Mouse (Mus musculus) intestine, embryonic 16.5 days (tissue): ENCODE measurements at regions not wholly inside any gene's neighbourhood (a gene's known extent, or its start where the extent isn't known, plus 50 kb on each side); places are given as distances from the start of the nearest gene placed in this dataset.

Experiments used
- ATAC-seq: fragments of 200-750 bp; cut with Nextera tagmentation; 2 replicates; pipeline ENCODE4 v1.8.0; 2017; ENCODE audit warnings: moderate TSS enrichment, moderate library complexity
- H3K27ac ChIP-seq: fragments of 300-500 bp; sonication (generic); 2 replicates; pipeline ENCODE4 v1.5.1; 2014; ENCODE audit warnings: mild to moderate bottlenecking, low read length
- H3K27me3 ChIP-seq: fragments of 300-500 bp; sonication (generic); replicated peaks from 2 replicates; pipeline ENCODE4 v1.6.1; 2014; ENCODE audit warnings: low read length, control low read depth, mixed read lengths; ENCODE audit not compliant: control insufficient read depth, insufficient read depth
- H3K36me3 ChIP-seq: fragments of 300-500 bp; sonication (generic); 2 replicates; pipeline ENCODE4 v1.6.1; 2014; ENCODE audit warnings: low read length, control low read depth; ENCODE audit not compliant: control insufficient read depth, insufficient read depth
- H3K4me1 ChIP-seq: fragments of 300-500 bp; sonication (generic); 2 replicates; pipeline ENCODE4 v1.6.1; 2014; ENCODE audit warnings: low read length, control low read depth, mixed read lengths; ENCODE audit not compliant: control insufficient read depth, insufficient read depth
- H3K4me2 ChIP-seq: fragments of 300-500 bp; sonication (generic); 2 replicates; pipeline ENCODE4 v1.6.1; 2014; ENCODE audit warnings: low read depth, low read length, control low read depth
- H3K4me3 ChIP-seq: fragments of 300-500 bp; sonication (generic); 2 replicates; pipeline ENCODE4 v1.5.1; 2014; ENCODE audit warnings: mild to moderate bottlenecking, low read length
- H3K9ac ChIP-seq: fragments of 300-500 bp; sonication (generic); 2 replicates; pipeline ENCODE4 v1.6.1; 2014; ENCODE audit warnings: low read depth, low read length
- H3K9me3 ChIP-seq: fragments of 300-500 bp; sonication (generic); 2 replicates; pipeline ENCODE4 v1.6.1; 2016; ENCODE audit warnings: low read length, control low read depth; ENCODE audit not compliant: control insufficient read depth
- WGBS: fragments of 180-500 bp; shearing (Covaris S2); extraction: QIAGEN DNeasy Blood & Tissue Kit; methylation state at CpG from one replicate; pipeline ENCODE4 v1.1.7; 2014; 5-methylcytosine and 5-hydroxymethylcytosine counted together

DNA sequence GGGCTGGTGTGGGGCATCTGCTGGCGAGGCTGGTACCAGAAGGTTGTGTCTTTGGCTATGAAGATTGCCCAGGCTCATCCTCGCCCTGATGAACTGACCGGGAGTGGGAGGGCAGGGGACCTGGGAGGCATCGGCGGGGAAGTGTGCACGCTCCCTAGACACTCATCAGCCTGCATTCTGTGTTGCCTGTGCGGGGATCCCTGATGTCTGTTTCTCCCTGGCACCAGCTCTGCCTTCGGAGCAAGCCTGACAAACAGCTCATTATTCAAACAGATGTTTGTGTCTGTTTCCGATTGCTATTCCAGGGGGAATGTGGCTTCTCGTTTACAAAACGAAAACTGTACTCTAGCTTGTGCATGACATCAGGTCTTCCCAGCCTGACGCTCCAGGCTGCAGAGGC is 412.3 kb downstream of the Cdh26 start:
- Histone ChIP-seq H3K27ac (no peak overlapping the region), H3K27me3 (no peaks in the 10 kb centered on the region), H3K36me3 (no peaks in the 10 kb centered on the region), H3K4me1 (no peaks in the 10 kb centered on the region), H3K4me3 (no peak overlapping the region), H3K9me3 (no peaks in the 10 kb centered on the region), H3K4me2 (no peak overlapping the region), H3K9ac (no peak overlapping the region)
- WGBS = 59% methylated on average over 12 of the region's 12 CpGs
- ATAC-seq = no peak

DNA sequence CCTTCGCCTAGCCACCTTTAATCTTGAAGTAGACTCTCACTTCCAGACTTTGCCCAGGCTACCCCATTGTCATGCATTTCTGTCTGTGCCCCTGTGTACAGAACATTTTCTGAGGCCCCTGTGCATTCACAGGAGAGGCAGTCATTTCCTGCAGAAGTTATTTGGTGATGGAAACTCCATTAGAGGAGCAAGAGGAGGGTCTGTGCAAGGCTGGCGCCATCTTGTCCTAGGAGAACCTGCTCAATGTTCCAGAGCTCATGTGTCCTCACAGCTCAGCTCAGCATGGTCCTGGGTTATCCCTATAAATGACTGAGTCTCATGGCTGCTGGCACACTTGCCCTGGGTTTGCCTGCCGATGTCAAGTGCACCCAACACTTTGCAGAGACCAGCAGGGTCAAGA is 413.1 kb downstream of the Cdh26 start:
- Histone ChIP-seq H3K27me3 (no peaks in the 10 kb centered on the region), H3K9me3 (no peaks in the 10 kb centered on the region), H3K4me1 (no peaks in the 10 kb centered on the region), H3K36me3 (no peaks in the 10 kb centered on the region), H3K4me2 (no peak overlapping the region), H3K27ac (no peak overlapping the region), H3K9ac (no peak overlapping the region), H3K4me3 (no peak overlapping the region)
- WGBS = 90% methylated on average over 3 of the region's 3 CpGs
- ATAC-seq = no peak

DNA sequence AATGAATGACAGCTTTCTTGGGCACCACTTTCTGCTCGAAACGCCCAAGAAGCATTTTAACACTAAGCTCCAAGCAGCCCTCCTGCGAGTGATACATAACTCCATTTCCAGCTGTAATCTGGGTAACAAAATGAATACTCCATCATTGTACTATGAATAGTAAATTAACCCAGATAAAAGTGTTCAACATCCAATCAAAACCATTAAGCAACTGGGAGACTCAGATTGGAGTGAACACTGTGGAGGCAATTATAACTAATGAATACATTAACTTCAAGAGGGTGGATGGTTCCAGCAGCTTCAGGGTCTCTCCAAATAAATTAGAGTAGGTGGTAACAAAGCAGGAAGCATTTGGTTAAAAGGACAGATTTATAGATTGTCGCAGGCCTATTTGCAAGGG is 414.2 kb downstream of the Cdh26 start:
- Histone ChIP-seq H3K4me2 (no peak overlapping the region), H3K27ac (no peak overlapping the region), H3K4me1 (no peaks in the 10 kb centered on the region), H3K9ac (no peak overlapping the region), H3K4me3 (no peak overlapping the region), H3K27me3 (no peaks in the 10 kb centered on the region), H3K9me3 (no peaks in the 10 kb centered on the region), H3K36me3 (no peaks in the 10 kb centered on the region)
- 85% methylated on average over 4 of the region's 4 CpGs for WGBS
- no peak for ATAC-seq

DNA sequence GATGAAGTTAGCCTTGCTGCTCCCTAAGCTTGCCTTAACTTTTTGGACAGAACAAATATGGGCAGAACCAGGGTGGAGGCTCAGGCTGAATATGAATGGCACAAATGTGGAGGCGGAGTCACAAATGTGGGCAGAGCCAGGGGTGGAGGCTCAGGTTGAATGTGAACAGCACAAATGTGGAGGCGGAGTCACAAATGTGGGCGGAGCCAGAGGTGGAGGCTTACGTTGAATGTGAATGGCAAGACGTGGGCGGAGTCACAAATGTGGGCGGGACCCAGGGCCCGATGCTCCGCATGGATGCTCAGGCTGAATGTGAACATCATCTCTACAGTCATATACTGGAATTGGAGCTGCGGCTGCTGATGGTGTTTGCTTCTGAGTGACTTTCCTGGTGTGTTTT is 420.0 kb downstream of the Cdh26 start:
- Histone ChIP-seq H3K4me2 (no peak overlapping the region), H3K27me3 (no peaks in the 10 kb centered on the region), H3K9ac (no peak overlapping the region), H3K27ac (no peak overlapping the region), H3K36me3 (no peaks in the 10 kb centered on the region), H3K9me3 (no peaks in the 10 kb centered on the region), H3K4me3 (no peak overlapping the region), H3K4me1 (no peaks in the 10 kb centered on the region)
- WGBS = 84% methylated on average over 10 of the region's 10 CpGs
- ATAC-seq = no peak

DNA sequence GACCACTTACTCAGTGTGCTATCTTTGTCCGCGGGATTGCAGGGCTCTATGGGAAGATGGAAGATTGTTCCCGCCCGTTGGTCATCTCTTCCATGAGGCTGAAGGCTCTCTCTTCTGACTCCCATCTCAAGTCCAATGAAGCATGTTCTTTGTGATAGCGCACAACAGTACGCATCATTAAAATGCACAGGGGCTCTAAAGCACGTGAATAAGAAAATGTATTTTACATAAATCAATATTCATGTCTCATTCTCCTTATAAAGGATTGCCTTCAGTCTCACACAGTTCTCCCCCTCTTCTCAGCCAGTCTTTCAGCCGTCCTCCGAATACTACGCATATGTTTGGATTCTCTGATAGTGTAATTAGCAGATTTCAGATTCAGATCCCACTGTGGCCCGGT is 420.4 kb downstream of the Cdh26 start:
- Histone ChIP-seq H3K4me2 (no peak overlapping the region), H3K9me3 (no peaks in the 10 kb centered on the region), H3K27me3 (no peaks in the 10 kb centered on the region), H3K4me3 (no peak overlapping the region), H3K4me1 (no peaks in the 10 kb centered on the region), H3K27ac (no peak overlapping the region), H3K36me3 (no peaks in the 10 kb centered on the region), H3K9ac (no peak overlapping the region)
- 83% methylated on average over 11 of the region's 11 CpGs for WGBS
- no peak for ATAC-seq

DNA sequence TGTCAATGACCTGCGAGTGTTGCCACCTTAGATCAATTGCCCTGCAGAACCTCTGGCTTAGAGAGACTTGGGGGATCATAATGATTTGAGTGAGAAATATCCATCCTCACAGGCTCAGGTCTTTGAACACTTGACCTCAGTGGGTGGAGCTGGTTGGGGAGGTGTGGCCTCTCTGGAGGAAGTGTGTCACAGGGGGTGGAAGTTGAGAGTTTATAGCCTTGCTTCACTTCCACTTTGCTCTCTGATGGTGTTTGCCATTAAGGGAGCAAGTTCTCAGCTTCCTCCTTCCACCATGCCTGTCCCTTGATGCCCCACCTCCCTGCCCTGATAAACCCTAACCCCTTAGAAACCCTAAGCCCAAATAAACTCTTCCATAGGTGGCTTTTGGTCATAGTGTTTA is 423.7 kb downstream of the Cdh26 start:
- ATAC-seq = no peak
- Histone ChIP-seq H3K4me3 (no peak overlapping the region), H3K4me1 (no peaks in the 10 kb centered on the region), H3K4me2 (no peak overlapping the region), H3K9ac (no peak overlapping the region), H3K27me3 (no peaks in the 10 kb centered on the region), H3K36me3 (no peaks in the 10 kb centered on the region), H3K9me3 (no peaks in the 10 kb centered on the region), H3K27ac (no peak overlapping the region)
- 78% methylated on average over 1 of the region's 1 CpGs for WGBS

DNA sequence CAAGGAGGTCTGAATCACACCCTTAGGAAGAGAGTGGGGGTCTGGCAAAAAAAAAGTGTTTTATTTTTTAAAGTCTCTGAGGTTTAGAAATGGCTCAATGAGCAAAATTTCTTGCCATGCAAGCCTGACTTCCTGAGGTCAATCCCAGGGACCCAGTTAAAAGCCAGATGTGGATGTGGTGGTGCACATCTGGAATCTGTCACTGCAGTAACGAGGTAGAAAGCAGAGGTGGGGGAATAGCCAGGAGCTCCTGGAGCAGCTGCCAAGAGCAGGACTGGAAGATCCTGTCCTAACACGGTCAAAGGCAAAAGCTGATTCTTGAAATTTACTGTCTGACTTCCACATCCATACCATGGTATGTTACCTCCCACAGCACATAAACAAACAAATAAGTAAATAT is 424.4 kb downstream of the Cdh26 start:
- Histone ChIP-seq H3K4me1 (no peaks in the 10 kb centered on the region), H3K9ac (no peak overlapping the region), H3K4me3 (no peak overlapping the region), H3K27me3 (no peaks in the 10 kb centered on the region), H3K9me3 (no peaks in the 10 kb centered on the region), H3K27ac (no peak overlapping the region), H3K36me3 (no peaks in the 10 kb centered on the region), H3K4me2 (no peak overlapping the region)
- 42% methylated on average over 2 of the region's 2 CpGs for WGBS
- ATAC-seq = no peak

DNA sequence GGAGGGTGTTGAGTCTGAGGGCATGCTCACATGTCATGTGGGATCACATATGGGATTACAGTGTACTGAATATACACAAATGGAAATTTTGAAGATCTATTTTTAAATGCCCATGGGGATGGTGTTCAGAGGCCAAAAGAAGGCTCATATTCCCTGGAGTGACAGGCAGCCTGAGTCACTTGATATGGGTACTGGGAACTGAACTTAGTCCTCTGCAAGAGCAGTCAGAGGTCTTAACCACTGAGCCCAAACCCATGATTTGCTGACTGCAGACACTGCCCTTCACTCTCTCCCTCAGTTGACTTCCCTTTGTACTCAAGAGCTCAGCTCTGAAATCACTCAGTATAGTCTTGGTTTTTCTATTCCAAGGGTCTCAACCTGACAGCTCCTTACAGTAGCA is 432.3 kb downstream of the Cdh26 start:
- Histone ChIP-seq H3K36me3 (no peaks in the 10 kb centered on the region), H3K9me3 (no peaks in the 10 kb centered on the region), H3K4me3 (no peak overlapping the region), H3K4me2 (no peak overlapping the region), H3K27ac (no peak overlapping the region), H3K4me1 (no peaks in the 10 kb centered on the region), H3K27me3 (no peaks in the 10 kb centered on the region), H3K9ac (no peak overlapping the region)
- no peak for ATAC-seq

DNA sequence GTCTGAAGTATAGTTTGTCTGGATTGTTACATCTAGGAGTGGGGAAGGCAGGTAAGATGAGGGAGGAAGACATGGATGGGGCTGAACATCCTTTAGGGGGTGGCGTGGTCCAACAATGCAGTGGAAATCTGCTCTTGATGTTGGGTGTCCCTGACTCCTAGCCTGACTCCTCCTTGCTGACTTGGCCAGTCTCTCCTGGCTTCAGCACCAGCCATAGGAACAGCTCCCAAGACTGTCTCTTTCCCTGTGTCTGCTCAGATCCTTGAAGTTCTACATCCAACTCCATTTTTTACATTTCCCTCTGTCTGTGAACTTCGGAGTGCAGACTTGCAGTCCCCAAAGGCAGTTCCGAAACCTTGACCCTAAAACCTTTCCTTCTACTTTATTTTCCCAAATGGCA is 436.8 kb downstream of the Cdh26 start:
- Histone ChIP-seq H3K27me3 (no peaks in the 10 kb centered on the region), H3K4me1 (no peaks in the 10 kb centered on the region), H3K4me2 (no peak overlapping the region), H3K9me3 (no peaks in the 10 kb centered on the region), H3K9ac (no peak overlapping the region), H3K4me3 (no peak overlapping the region), H3K36me3 (no peaks in the 10 kb centered on the region), H3K27ac (no peak overlapping the region)
- no peak for ATAC-seq
- WGBS = 52% methylated on average over 3 of the region's 3 CpGs

DNA sequence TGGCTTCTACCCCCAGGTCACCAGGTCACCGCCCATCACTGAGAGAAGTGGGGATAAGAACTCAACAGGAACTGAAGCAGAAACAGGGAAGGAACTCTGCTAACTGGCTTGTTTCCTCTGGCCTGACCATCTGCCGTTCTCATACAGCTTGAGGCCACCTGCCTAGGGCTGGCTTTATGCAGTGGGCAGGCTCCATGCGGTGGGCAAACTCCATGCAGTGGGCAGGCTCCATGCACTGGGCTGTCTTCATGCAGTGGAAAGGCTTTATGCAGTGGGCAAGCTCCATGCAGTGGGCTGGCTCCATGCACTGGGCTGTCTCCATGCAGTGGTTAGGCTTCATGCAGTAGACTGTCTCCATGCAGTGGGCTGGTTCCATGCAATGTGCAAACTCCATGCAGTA is 438.8 kb downstream of the Cdh26 start:
- no peak for ATAC-seq
- WGBS = 78% methylated on average over 3 of the region's 3 CpGs
- no peaks in the 10 kb centered on the region for H3K4me1 ChIP-seq
- no peak overlapping the region for H3K4me2 ChIP-seq
- no peaks in the 10 kb centered on the region for H3K27me3 ChIP-seq
- no peaks in the 10 kb centered on the region for H3K36me3 ChIP-seq
- H3K4me3 ChIP-seq = no peak overlapping the region
- H3K9ac ChIP-seq = no peak overlapping the region
- H3K27ac ChIP-seq = no peak overlapping the region
- H3K9me3 ChIP-seq = no peaks in the 10 kb centered on the region
